Mouse (Mus musculus): Measurements from ENCODE around the gene Fgfr2.

The Fgfr2 gene

DNA sequence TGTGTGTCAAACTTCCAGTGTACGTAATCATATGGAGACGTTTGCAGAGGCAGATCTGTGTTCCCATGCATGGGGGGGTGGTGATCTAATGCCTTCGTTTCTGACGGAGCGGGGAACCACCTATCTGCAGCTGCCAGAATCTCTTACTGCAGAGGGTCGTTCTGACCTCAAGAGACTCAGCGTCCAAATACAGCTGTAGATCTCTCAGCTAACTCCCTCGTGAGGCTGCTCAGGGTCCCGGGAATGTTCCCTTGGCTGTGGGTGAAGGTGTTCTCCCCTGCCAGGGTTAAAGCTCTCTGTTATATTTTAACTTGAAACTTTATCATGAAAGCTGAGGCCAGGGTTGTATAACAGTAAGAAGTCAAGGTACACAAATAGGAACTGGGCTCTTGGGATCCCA is 2414.2 kb downstream of the Fgfr2 start:
- no peak for DNase-seq

DNA sequence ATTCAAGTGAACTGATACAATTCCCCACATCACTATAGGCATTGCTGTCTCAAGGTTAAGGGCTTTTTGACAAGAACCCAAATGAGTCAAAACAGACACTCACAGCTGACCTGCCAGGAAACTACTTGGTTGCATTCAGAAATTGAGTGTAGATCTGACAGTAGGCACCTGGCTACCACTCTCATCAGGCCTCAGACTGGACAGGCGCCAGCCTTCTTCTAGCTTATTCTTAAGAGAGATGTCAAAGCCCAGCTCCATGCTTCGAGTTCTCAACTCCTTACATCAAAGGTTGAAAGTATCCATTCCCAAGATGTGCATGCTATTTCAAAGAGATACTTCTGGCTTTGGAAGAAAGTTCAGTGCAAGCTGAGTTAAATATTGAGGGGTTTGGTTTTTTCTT is 2417.9 kb downstream of the Fgfr2 start:
- DNase-seq = no peak

DNA sequence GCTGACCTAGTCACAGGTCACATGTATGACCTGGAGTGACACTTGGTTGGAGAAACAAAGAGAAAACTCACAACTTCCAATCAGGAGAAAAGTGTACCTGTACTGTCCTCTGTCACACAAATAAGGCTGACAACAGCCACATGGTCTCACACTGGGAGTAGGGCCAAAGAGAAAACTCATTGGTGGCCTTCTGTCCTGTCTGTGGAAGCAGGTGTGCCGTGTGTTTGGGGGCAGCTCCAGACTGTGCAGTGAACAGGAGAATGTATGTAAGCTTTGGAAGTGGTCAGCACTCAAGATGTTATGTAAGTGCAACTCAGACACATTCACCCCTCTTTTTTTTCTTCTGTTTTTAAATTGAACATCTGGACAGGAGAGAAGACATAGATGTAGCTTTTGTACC is 2421.8 kb downstream of the Fgfr2 start:
- DNase-seq = no peak

DNA sequence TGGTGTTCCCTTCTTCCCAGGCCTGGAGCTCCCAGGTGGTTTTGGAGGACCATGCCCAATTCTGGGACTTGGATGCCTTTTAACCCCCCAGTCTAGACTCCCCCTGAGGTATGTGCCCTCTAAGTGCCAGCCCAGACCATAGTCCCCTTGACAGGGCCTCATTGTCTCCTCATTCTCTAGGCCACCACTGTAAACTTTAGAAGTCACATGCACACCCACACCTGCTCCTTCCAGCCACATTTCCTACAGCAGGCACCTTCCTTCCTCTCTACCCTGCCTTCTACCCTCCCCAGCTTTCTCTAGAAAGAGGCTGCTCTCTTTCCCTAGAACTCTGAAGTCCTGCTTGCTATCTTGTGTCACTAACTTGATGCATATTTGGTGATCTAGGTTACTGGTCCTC is 2424.7 kb downstream of the Fgfr2 start:
- no peak for DNase-seq

DNA sequence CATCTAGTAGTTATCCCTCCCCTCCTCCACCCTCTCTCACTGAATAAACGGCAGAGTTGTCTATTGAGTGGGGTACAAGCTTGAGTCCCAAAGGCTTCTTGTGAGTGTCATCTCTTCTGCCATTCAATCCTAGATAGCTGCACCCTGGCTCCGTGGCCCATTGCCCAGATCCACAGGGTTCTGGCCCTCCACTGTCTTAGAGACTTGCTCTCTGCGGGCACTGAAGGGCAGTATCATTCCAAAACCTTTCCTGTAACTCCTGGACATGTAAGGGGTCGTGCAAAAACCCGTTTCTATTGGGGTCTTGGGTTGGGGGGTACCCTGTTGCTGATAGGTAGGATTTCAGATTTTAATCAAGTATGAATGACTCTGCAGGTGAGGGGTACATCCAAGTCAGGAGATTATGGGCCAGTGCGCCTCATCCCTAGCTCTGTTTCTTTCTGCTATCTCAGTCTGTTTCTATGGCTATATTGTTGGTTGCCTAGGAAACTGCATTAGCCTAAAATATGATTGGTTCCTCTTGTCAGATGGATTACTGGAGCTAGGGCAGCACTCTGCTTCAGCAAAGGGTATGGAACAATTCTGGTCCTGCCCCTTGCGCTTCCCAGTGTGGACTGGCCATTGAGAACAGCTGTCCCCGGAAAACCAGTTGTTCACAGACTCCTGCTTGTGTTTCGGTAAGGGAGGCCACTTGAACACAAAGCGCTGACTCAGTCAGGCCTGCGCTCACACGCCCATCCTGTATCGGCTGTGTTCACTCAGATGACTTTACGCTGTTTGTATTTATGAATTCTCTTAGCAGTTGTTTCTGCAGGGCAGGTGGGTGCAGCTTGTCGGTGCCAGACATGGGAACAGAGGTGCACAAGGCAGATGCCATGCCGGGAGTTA is 2426.6 kb downstream of the Fgfr2 start:
- no peak for DNase-seq

DNA sequence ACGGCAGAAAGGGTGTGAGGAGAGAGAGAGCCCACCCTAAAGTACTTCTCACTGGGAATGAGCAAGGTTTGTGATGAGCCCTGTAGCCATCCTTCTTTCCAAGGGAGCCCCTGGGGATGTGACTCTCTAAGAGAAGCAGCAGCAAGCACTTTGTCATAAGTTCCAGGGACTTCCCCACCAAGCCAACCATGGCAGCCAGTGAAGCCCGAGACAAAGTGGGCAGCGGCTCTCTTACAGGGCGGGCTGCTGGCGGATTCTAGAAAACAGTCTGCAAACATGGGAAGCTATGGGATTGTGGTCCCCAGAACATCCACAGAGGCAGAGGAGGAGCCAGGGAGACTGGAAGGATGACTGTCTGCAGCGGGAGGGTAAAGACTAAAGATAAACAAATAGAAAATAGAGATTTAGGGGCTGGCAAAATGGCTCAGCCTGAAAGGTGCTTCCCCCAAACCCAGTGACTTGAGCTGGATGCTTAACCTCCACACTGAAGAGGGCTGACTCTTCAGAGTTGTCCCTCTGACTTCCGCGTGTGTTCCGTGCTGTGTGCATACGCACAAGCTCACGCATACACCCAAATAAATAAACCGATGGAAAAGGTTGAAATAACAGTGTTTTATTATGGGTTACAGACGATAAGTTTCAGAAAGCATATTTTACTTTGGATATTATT is 2427.3 kb downstream of the Fgfr2 start:
- DNase-seq = no peak

DNA sequence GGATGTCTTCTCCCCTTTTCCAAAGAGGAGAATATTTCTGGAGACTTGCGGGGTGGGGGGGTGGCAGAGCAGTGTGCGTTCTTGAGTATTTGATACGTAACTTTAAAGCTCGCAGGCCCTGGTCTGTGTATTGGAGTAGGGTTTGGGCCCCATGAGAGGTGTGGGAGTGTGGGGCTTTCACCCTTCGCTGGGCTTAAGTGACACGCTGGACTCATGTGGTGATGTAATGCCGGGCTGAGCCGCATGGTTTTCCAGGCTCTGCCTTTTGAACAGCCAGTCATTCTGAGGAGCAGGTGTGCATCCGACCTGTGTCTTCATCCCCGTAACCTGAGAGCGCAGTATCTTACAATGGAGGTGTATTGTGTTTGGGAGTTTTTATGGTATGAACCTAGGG is 2429.4 kb downstream of the Fgfr2 start:
- DNase-seq = peak; percentile 47

DNA sequence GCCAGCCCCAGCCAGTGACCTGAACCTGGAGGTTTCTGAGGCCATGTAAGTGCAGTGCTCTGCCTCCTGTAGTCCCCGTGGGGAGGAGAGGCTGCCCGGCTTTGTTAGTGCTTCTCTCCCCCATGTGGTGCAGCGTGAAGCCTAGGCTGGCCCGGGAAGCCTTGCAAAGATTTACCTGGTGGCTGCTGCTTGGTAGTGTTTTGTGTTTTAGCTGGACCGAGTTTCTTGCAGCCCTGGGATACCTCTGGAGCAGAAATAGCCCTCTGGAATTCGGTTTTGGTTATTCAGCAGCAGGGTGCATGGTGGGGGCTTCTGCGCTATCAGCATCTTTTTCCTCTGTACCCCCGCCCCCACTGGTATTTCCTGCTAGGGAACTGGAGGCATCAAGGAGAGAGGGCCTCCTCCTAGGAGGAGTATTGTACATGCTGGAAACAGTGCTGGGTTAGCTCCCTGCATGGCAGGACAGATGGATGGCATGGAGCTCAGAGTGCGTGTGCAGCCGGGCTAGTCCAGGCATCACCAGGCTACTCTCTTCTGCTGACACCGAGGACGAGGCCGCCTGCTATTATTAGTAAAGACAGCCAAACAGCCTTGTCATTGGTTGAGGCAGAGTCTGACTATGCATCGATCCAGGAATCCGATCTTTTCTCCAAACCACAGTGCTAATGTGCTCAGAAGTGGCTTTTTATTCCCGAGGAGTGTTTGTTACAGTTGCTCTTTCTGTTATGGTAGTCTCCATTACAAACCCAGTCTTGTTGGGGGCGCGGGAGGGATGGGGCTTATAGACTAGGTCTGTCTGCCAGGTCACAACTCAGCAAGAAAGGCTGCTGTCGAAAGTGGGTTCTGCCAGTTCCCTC is 2430.0 kb downstream of the Fgfr2 start:
- DNase-seq = peak; percentile 63

DNA sequence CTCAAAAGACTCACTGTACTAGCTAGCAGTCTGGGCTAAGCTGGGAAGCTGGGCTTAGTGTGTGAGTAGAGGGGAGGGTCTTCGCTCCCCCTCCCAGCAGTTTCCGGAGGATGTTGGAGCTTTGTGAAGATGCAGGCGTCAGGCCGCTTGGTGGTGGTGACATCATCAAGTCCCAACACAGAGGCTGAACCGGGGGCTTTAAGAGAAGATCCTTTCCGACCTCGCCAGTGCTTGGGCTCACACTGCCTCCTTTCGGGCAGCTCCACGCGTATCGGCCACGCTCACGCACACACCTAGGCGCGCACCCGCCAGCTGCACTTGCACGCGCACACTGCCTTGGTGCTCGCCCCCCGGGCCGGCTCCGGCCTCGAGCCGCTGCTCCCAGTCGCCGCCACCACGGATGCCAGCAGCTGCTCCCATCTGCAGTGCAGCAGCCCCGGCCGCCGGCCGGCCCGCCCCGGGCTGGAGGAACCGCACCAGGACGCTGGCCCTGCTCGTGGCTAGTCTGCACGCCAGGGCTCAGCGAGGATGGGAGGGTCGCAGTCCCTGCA is 2430.7 kb downstream of the Fgfr2 start:
- peak; percentile 75 for DNase-seq

DNA sequence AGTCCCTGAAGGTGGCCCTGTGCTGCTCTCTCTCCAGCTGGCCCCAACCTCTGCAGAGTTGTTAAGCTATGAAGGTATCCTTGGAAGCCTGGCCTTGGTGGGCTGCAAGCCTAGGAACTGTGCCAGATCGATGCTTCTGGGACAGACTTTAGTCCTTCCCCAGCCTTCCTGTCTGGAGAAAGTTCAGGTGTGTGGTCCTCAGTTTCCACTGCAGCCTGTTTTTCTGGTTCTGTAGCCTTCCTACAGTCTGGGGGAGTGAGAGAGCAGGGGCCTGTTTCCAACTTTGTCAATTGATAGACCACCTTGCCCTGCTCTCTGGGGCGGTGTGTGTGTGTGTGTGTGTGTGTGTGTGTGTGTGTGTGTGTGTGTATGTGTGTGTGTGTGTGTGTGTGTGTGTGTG is 2431.2 kb downstream of the Fgfr2 start:
- DNase-seq = no peak

DNA sequence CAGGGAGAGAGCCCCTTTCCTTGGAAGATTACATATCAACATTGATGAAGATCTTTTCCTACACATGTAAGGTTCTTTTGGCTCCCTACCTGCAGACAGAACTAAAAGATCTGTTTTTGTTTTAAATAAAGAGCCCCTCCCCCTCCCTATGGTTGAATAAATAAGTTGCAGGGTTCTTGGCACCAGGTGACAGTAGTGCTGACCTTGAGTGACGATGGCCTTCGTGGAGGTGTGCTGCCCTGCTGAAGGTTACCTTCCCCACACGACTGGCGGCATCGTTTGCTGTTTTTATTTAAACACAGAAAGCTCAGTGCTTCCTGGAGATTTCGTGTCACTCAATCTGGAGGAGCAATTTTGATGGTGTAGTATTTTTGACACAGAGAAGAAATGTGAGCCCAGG is 2432.3 kb downstream of the Fgfr2 start:
- no peak for DNase-seq

DNA sequence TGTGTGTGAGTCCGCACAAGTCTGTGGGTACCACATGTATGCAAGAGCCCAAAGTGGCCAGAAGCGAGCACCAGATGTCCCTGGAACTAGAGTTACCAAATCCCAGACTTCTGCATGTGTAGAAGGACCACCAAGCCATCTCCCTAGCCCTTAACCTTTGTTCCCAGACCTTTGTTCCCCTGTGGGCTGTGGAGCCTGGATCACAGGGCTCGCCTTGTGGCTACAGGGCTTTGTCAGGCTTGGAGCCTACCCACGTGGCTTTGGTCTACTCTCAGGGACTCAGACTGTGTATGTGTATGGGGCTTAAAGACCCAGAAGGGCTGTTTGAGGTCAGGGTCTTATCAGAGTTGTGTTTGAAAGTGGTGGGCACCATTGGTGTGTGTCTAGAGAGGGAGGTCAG is 2434.5 kb downstream of the Fgfr2 start:
- DNase-seq = no peak

DNA sequence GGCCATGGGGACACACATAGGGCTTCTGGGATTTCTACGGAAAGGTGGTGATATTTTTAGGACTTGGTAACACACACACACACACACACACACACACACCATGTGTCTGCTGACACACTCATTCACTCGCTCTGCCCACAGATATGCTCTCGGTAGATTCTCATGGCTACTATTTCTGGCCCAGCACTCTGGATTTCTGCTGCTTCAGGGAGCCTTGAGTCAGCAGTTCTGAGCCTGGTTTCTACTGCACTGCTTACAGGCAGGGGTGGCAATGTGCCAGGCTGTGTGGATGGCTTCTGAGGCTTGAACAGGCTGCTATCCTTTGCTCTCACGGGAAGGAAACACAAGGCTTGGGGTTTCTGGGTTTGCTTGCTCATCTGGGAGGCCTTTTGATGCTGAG is 2441.4 kb downstream of the Fgfr2 start:
- DNase-seq = peak; percentile 67

DNA sequence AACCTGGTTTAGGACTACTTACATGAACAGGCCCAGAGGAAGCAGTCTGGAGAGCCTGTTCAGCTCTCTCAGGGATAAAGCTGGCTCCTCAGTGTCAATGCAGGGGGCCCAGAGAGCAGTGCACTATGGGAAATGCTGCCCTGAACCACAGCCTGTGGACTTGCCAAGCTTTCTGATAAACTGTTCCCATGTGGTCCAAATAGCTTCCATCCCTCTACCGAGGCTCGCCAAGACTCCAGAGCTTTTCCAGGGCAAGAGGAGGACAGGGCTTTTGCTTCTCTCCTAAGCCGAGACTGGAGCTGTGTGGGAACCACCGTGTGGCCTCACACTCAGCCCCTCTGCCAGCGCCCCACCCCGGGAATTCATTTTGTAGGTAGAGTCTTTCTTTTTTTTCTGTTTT is 2444.7 kb downstream of the Fgfr2 start:
- DNase-seq = no peak

DNA sequence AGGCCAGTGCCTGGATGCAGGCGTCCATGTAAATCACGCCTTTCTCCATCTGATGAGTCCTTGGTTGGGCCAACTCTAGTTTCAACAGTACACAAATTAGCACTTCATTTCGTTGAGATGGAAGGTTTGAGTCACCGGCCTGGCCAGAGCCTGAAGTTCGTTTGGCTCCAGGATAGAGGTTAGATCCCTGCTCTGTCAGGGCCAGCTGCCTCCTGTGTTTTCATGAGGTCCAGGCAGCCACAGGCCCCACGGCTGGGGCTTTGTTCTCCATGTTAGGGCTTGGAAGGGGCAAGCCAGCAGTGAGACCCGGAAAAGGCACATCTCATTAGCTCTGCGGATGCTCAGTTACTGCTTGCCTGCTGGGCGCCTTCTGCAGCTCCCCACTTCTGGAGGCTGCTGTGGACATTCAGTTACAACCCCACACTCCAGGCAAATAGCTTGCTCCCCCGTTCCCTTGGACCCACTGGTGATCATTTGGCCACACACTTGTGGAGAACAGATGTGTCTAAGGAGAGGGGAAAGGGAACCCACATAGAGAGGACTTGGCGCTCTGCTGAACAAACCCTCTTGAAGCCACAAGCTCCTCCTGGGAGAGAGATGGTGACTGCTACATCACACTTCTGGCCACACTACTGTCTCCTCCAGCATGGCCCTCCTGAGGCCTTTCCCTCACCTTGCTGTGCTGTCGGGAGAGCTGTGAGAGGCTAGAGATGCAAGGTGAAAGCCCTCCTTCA is 2445.4 kb downstream of the Fgfr2 start:
- DNase-seq = no peak

DNA sequence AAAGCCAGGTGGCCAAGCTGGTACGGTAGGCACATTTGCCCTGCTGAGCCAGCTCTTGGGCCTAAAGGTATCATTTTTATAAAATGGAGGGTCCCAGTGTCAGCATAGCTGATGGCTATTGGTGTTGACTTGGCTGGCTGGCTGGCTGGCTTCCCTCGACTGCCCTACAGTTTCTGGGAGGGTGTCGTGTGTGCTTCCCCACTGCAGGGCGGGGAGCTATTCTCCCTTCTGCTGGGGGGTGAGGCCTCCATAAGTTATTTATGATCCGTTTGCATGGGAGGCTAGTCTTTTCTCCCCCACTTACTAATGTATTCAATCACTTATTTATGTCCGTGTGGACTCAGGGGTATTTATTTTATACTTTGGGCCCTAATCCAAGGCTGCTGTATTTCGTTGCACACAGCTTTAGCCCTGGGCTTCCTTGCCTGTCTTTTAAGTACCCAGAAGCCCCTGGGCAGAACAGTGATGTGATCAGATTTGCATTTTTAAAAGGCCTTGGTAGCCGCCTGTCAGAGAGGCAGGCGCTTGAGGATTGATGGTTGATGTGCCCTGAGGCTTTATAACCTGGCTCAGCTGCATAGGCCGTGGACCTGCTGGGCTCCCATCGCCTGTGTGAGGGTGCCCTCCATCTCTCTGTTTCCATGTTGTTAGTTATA is 2446.1 kb downstream of the Fgfr2 start:
- no peak for DNase-seq

DNA sequence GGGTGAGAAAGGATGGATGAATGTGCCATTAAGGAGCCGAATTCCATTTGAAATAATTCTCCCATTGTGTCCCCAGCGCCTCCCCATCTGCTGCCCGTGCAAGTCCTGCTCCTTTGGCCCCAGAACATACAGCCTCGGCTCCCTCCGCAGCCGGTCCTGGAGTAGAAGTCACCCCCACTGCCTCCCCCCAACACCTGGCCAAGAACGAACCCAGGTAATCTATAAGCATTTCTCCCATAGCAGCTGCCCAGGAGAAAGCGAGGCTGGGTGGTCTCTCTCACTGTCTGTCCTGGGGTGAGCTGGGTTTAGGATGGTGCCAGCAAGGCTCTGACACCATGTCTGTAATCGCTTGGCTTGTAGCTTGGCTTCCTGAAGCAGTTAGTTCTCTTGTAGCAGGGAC is 2448.6 kb downstream of the Fgfr2 start:
- DNase-seq = no peak

DNA sequence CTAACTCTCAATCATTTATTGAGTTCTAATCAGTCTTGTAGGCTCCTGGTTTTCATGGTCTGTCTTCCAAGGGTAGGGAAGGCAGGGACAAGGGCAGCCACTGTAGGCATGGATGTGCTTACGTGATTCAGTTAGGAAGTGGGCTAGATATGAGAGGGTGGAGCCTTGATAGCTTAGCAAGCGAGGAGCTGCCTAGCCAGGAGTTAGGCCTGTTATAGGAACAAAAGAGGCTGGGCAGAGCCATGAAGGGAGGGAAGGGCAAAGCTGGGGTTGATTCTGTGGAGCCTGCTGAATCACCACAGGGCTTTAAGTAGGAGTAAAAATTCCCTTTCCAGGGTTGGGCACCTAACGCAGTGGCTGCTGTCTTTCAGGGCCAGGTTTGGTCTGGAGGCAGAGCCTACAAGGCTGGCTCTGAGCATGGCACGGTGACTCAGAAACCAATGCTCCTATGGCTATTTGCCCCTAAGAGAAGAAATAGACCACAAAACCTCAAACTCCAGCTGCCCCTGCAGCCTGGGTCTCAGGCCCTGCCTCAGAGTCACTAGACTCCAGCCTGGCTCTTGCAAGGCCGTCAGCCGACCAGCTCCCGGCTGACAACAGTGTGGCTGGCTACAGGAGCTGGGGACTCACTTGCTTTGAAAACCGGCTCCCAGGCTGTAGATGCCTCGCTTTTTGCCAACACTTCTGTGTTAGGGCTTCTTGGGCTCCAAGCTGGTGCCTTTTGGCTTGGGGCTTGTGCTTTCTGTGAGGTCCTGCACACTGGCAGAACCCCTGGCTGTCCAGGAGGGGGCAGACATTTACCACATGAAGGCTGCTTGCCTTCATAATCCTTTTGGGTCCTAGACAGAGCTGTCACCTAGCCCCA is 2449.7 kb downstream of the Fgfr2 start:
- peak; percentile 49 for DNase-seq

DNA sequence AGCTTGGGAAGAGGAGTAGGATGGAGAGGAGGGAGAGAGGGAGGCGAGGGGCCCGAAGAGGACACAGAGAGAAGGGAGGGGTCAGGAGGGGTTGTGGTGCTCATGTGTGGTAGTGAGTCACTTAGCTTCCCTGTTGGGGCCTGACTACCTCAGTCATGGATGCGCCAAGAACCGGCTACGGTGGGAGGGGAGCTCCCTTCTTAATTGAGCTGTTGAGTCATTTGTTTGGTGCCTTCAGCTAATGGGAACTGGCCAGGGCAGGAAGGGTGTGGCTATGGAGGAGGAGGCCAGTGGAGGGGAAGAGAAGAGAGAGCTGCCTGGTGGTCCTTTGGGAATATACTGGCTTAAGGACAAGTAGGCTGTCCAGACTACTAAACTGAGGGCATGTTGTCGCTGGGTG is 2451.8 kb downstream of the Fgfr2 start:
- DNase-seq = no peak

DNA sequence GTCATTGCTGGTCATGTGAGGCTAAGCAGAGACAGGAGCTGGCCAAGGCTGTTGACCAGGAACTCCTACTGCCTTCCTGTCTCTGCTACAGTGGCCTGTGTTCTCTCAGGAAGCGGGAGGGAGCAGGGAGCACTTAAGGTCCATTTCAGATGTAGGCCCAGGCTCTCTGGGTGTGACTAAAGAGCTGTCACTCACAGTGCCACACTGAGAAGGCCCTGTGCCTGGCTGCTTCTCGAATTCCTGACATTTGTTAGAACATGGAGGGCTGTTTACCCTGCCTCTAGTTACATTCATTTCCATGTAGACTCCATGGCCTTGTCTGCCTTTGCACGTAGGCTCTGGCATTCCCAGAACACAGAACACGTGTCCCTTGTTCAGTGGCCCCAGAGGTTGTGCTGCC is 2452.8 kb downstream of the Fgfr2 start:
- DNase-seq = no peak

DNA sequence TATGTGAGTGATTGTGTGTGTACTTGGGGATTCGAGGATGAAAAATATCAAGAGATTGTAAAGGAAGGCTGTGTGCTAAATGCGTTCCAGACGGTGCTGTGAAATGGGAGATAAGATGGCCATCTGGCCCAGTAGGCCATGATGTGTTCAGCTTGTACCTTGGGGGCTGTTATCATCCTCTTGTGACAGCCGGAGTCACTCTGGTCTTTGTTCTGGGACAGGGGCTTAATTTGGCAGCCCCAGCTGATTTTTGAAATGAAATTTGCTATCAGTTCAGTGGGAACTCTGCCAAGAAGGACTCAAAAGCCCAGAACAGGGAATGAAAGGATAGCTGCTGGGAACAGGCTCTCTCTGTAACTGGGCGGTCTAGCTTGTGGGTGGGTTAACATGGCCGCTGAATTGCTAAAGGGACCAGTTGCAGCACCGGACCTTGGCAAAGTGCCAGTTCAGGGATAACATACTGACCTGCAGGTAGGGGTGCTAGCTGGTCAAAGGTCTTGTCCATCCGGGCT is 2453.7 kb downstream of the Fgfr2 start:
- no peak for DNase-seq

All from cerebellum, adult 11 months (tissue).